Mouse (Mus musculus): Measurements from ENCODE around the gene Akap8.

- TF ChIP-seq CTCF (IDR thresholded peaks at IDR 0.05; ENCODE audit: insufficient read depth, low read depth, low read length) (no peak), POLR2A (IDR thresholded peaks at IDR 0.05; ENCODE audit: insufficient read depth, low read depth, low read length) (no peak)
Measured at GRCm38 (mm10) chr17:32335869-32336268, 14.8 kb upstream of the Akap8 start.
